Mouse (Mus musculus): ENCODE measurements around the gene Klhl31. TPM values are rescaled to one million over a fixed set of nuclear protein-coding genes. Genes with fewer than 3 reads are reported as not detected.

The Klhl31 gene
- polyA plus RNA-seq, 1 experiment from 2014 or later = 0.19 TPM

Other genes with a start within 250 kb of the Klhl31 start
- gene Lrrc1, start 91.6 kb upstream of the Klhl31 start, polyA plus RNA-seq (2016; fragmentation: Nextera tagmentation; extraction: Ambion mirVana) = 18.1 and 21.4 TPM in 2 replicates
- 22.5 and 23.5 TPM in 2 replicates for gene Gclc, start 118.0 kb downstream of the Klhl31 start, polyA plus RNA-seq (2016; fragmentation: Nextera tagmentation; extraction: Ambion mirVana)